Mouse (Mus musculus) gastrocnemius, postnatal 4 days (tissue): Measurements from ENCODE around the gene Amotl2. TPM values are rescaled to one million over a fixed set of nuclear protein-coding genes. Genes with fewer than 3 reads are reported as not detected.
A peak's percentile ranks its signal among the peaks of the same experiment; 100 is the strongest.

Source experiments
- DNase-seq, 2 experiments: peaks; one replicate each; pipeline ENCODE4 v3.0.0; 2021 to 2022; ENCODE audit warnings: low spot score in 2 of 2, mixed read lengths in 2 of 2
- total RNA-seq, 2 experiments: library from RNA; stranded (reverse); gene quantifications; 2 replicates each; pipeline ENCODE4 v1.2.3; 2021

Amotl2 gene
- total RNA-seq, 2 experiments from 2014 or later = 58.1 to 61.2 TPM

GRCm38 (mm10) chr9:102718676-102719075, 2.2 kb downstream of the Amotl2 start:
- peak in 1 of 2 experiments; percentile 42 for DNase-seq

GRCm38 (mm10) chr9:102719085-102719484, 2.6 kb downstream of the Amotl2 start:
- DNase-seq = no peak

GRCm38 (mm10) chr9:102719936-102720566, 3.6 kb downstream of the Amotl2 start:
- no peak for DNase-seq

- no peak for DNase-seq
Measured at GRCm38 (mm10) chr9:102720567-102721167, 4.2 kb downstream of the Amotl2 start.

GRCm38 (mm10) chr9:102721406-102721978, 5.0 kb downstream of the Amotl2 start:
- DNase-seq = no peak

GRCm38 (mm10) chr9:102722071-102722561, 5.6 kb downstream of the Amotl2 start:
- no peak for DNase-seq

- no peak for DNase-seq
Measured at GRCm38 (mm10) chr9:102722750-102723149, 6.3 kb downstream of the Amotl2 start.

- no peak for DNase-seq
Measured at GRCm38 (mm10) chr9:102723241-102723709, 6.8 kb downstream of the Amotl2 start.

- peak in 1 of 2 experiments; percentile 58 for DNase-seq
Measured at GRCm38 (mm10) chr9:102723990-102724461, 7.6 kb downstream of the Amotl2 start.

- DNase-seq = no peak
Measured at GRCm38 (mm10) chr9:102724942-102725341, 8.5 kb downstream of the Amotl2 start.

- peak; percentile 68 to 89 for DNase-seq
Measured at GRCm38 (mm10) chr9:102725958-102726654, 9.6 kb downstream of the Amotl2 start.

- DNase-seq = no peak
Measured at GRCm38 (mm10) chr9:102726811-102727210, 10.3 kb downstream of the Amotl2 start.

GRCm38 (mm10) chr9:102727662-102728468, 11.4 kb downstream of the Amotl2 start:
- DNase-seq = no peak

- no peak for DNase-seq
Measured at GRCm38 (mm10) chr9:102728469-102728747, 11.9 kb downstream of the Amotl2 start.

GRCm38 (mm10) chr9:102729093-102729845, 12.8 kb downstream of the Amotl2 start:
- no peak for DNase-seq

- DNase-seq = no peak
Measured at GRCm38 (mm10) chr9:102729876-102730413, 13.5 kb downstream of the Amotl2 start.

GRCm38 (mm10) chr9:102731044-102731471, 14.6 kb downstream of the Amotl2 start:
- no peak for DNase-seq

GRCm38 (mm10) chr9:102731574-102732175, 15.2 kb downstream of the Amotl2 start:
- DNase-seq = no peak

- DNase-seq = no peak
Measured at GRCm38 (mm10) chr9:102732326-102732865, 15.9 kb downstream of the Amotl2 start.
